Mouse (Mus musculus): ENCODE measurements around the gene T. TPM values are rescaled to one million over a fixed set of nuclear protein-coding genes. Genes with fewer than 3 reads are reported as not detected.

T gene
- polyA plus RNA-seq, 1 experiment from 2014 or later = not detected

- Histone ChIP-seq H3K27me3 (replicated peaks; ENCODE audit: insufficient read depth, low read length) (no peaks in the 10 kb centered on the region), H3K4me1 (ENCODE audit: insufficient read depth, low read depth, low read length) (no peaks in the 10 kb centered on the region), H3K9me3 (ENCODE audit: low read length) (no peaks in the 10 kb centered on the region), H3K9ac (replicated peaks; ENCODE audit: low read depth) (no peak overlapping the region), H3K4me3 (ENCODE audit: low read depth, low read length) (no peak overlapping the region), H3K27ac (ENCODE audit: low read length) (no peak overlapping the region), H3K36me3 (ENCODE audit: insufficient read depth, low read length) (no peaks in the 10 kb centered on the region), H3K4me2 (replicated peaks; ENCODE audit: low read depth, low read length) (no peak overlapping the region)
- TF ChIP-seq EP300 (IDR thresholded peaks at IDR 0.05) (no peak), CTCF (IDR thresholded peaks at IDR 0.05) (no peak)
- ATAC-seq (no peak), DNase-seq (ENCODE audit: low spot score) (no peak)
- WGBS = 77% methylated on average over 3 of the region's 3 CpGs
Measured at GRCm38 (mm10) chr17:8467771-8468170, 33.5 kb downstream of the T start.

GRCm38 (mm10) chr17:8468716-8469344 is 34.6 kb downstream of the T start:
- Histone ChIP-seq H3K9ac (replicated peaks; ENCODE audit: low read depth) (no peak overlapping the region), H3K4me1 (ENCODE audit: insufficient read depth, low read depth, low read length) (no peaks in the 10 kb centered on the region), H3K4me2 (replicated peaks; ENCODE audit: low read depth, low read length) (no peak overlapping the region), H3K27ac (ENCODE audit: low read length) (no peak overlapping the region), H3K27me3 (replicated peaks; ENCODE audit: insufficient read depth, low read length) (no peaks in the 10 kb centered on the region), H3K4me3 (ENCODE audit: low read depth, low read length) (no peak overlapping the region), H3K36me3 (ENCODE audit: insufficient read depth, low read length) (no peaks in the 10 kb centered on the region), H3K9me3 (ENCODE audit: low read length) (no peaks in the 10 kb centered on the region)
- WGBS = 17% methylated on average over 19 of the region's 19 CpGs
- DNase-seq (ENCODE audit: low spot score) (peak; percentile 60), ATAC-seq (peak; percentile 62; the same call in 1 of the 2 replicates)
- no peak for TF ChIP-seq EP300 (IDR thresholded peaks at IDR 0.05)
- TF ChIP-seq CTCF (IDR thresholded peaks at IDR 0.05) = peak; percentile 96

GRCm38 (mm10) chr17:8478554-8478953 is 44.3 kb downstream of the T start:
- Histone ChIP-seq H3K36me3 (ENCODE audit: insufficient read depth, low read length) (no peaks in the 10 kb centered on the region), H3K9ac (replicated peaks; ENCODE audit: low read depth) (no peak overlapping the region), H3K4me2 (replicated peaks; ENCODE audit: low read depth, low read length) (no peak overlapping the region), H3K4me3 (ENCODE audit: low read depth, low read length) (no peak overlapping the region), H3K9me3 (ENCODE audit: low read length) (no peaks in the 10 kb centered on the region), H3K27me3 (replicated peaks; ENCODE audit: insufficient read depth, low read length) (no peaks in the 10 kb centered on the region), H3K4me1 (ENCODE audit: insufficient read depth, low read depth, low read length) (no peaks in the 10 kb centered on the region), H3K27ac (ENCODE audit: low read length) (no peak overlapping the region)
- WGBS = 72% methylated on average over 3 of the region's 3 CpGs
- TF ChIP-seq CTCF (IDR thresholded peaks at IDR 0.05) (no peak), EP300 (IDR thresholded peaks at IDR 0.05) (no peak)
- ATAC-seq (no peak), DNase-seq (ENCODE audit: low spot score) (no peak)

- DNase-seq (ENCODE audit: low spot score) = no peak
- TF ChIP-seq EP300 (IDR thresholded peaks at IDR 0.05) (no peak), CTCF (IDR thresholded peaks at IDR 0.05) (no peak)
- Histone ChIP-seq H3K4me2 (replicated peaks; ENCODE audit: low read depth, low read length) (no peak overlapping the region), H3K36me3 (ENCODE audit: insufficient read depth, low read length) (no peaks in the 10 kb centered on the region), H3K27me3 (replicated peaks; ENCODE audit: insufficient read depth, low read length) (no peaks in the 10 kb centered on the region), H3K9ac (replicated peaks; ENCODE audit: low read depth) (no peak overlapping the region), H3K4me3 (ENCODE audit: low read depth, low read length) (no peak overlapping the region), H3K9me3 (ENCODE audit: low read length) (no peaks in the 10 kb centered on the region), H3K27ac (ENCODE audit: low read length) (no peak overlapping the region), H3K4me1 (ENCODE audit: insufficient read depth, low read depth, low read length) (no peaks in the 10 kb centered on the region)
- 77% methylated on average over 9 of the region's 9 CpGs for WGBS
- ATAC-seq = no peak
Measured at GRCm38 (mm10) chr17:8479493-8480128, 45.4 kb downstream of the T start.

GRCm38 (mm10) chr17:8481797-8482196 is 47.6 kb downstream of the T start:
- no peak for DNase-seq (ENCODE audit: low spot score)
- Histone ChIP-seq H3K9ac (replicated peaks; ENCODE audit: low read depth) (no peak overlapping the region), H3K27ac (ENCODE audit: low read length) (no peak overlapping the region), H3K9me3 (ENCODE audit: low read length) (no peaks in the 10 kb centered on the region), H3K4me2 (replicated peaks; ENCODE audit: low read depth, low read length) (no peak overlapping the region), H3K36me3 (ENCODE audit: insufficient read depth, low read length) (no peaks in the 10 kb centered on the region), H3K27me3 (replicated peaks; ENCODE audit: insufficient read depth, low read length) (no peaks in the 10 kb centered on the region), H3K4me3 (ENCODE audit: low read depth, low read length) (no peak overlapping the region), H3K4me1 (ENCODE audit: insufficient read depth, low read depth, low read length) (no peaks in the 10 kb centered on the region)
- no peak for ATAC-seq
- WGBS = 60% methylated on average over 10 of the region's 10 CpGs
- TF ChIP-seq EP300 (IDR thresholded peaks at IDR 0.05) (no peak), CTCF (IDR thresholded peaks at IDR 0.05) (no peak)

GRCm38 (mm10) chr17:8482876-8483275 is 48.7 kb downstream of the T start:
- Histone ChIP-seq H3K4me3 (ENCODE audit: low read depth, low read length) (no peak overlapping the region), H3K9ac (replicated peaks; ENCODE audit: low read depth) (no peak overlapping the region), H3K9me3 (ENCODE audit: low read length) (no peaks in the 10 kb centered on the region), H3K36me3 (ENCODE audit: insufficient read depth, low read length) (no peaks in the 10 kb centered on the region), H3K4me2 (replicated peaks; ENCODE audit: low read depth, low read length) (no peak overlapping the region), H3K4me1 (ENCODE audit: insufficient read depth, low read depth, low read length) (no peaks in the 10 kb centered on the region), H3K27ac (ENCODE audit: low read length) (no peak overlapping the region), H3K27me3 (replicated peaks; ENCODE audit: insufficient read depth, low read length) (no peaks in the 10 kb centered on the region)
- 80% methylated on average over 7 of the region's 7 CpGs for WGBS
- DNase-seq (ENCODE audit: low spot score) (no peak), ATAC-seq (no peak)
- TF ChIP-seq EP300 (IDR thresholded peaks at IDR 0.05) = no peak
- TF ChIP-seq CTCF (IDR thresholded peaks at IDR 0.05) = no peak
